Mouse (Mus musculus): Measurements from ENCODE around the gene Gm17334. TPM values are rescaled to one million over a fixed set of nuclear protein-coding genes. Genes with fewer than 3 reads are reported as not detected.

Gm17334 gene
- polyA plus RNA-seq, 1 experiment from 2014 or later = 0.31 TPM

DNA sequence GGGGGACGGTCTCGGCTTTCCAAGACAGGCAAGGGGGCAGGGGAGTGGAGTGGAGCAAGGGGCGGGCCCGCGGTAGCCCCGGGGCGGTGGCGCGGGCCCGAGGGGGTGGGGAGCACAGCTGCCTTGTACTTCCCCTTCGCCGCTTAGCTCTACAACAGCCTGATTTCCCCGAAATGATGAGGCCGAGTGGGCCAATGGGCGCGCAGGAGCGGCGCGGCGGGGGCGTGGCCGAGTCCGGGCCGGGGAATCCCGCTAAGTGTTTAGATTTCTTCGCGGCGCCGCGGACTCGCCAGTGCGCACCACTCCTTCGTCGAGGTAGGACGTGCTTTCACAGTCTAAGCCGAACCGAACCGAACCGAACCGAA, 3.2 kb downstream of the Gm17334 start, which contains the start of gene Irf1:
Gene Irf1 (plus strand): TSS at position 255 of the 365 bp plus-strand sequence.
- under 1% methylated on average over 40 of the region's 40 CpGs for WGBS
- Histone ChIP-seq H3K27ac (replicated peaks) (peak within 1 kb of the TSS; percentile 56), H3K9ac (peak within 1 kb of the TSS; percentile 50), H3K9me3 (replicated peaks) (no peaks in the 10 kb centered on the region), H3K36me3 (peaks cover 14% of the 10 kb centered on the region; the same call in 1 of the 2 replicates), H3K4me1 (peaks cover 13% of the 10 kb centered on the region), H3K4me2 (replicated peaks) (peak within 1 kb of the TSS; percentile 89), H3K27me3 (no peaks in the 10 kb centered on the region), H3K4me3 (replicated peaks) (peak within 1 kb of the TSS; percentile 72)
- ATAC-seq (ENCODE audit: insufficient number of reproducible peaks, low FRiP score, low TSS enrichment, low read depth) = peak; percentile 94

GRCm38 (mm10) chr11:53769185-53769576, 3.8 kb downstream of the Gm17334 start:
- peak overlapping the region; percentile 89 for H3K4me2 ChIP-seq (replicated peaks)
- H3K27ac ChIP-seq (replicated peaks) = peak overlapping the region; percentile 39; the same call in 1 of the 2 replicates
- no peak for ATAC-seq (ENCODE audit: insufficient number of reproducible peaks, low FRiP score, low TSS enrichment, low read depth)
- WGBS = 58% methylated on average over 12 of the region's 12 CpGs
- H3K9me3 ChIP-seq (replicated peaks) = no peaks in the 10 kb centered on the region
- H3K9ac ChIP-seq = no peak overlapping the region
- peaks cover 10% of the 10 kb centered on the region; the same call in 1 of the 2 replicates for H3K36me3 ChIP-seq
- no peaks in the 10 kb centered on the region for H3K27me3 ChIP-seq
- peaks cover 18% of the 10 kb centered on the region for H3K4me1 ChIP-seq
- H3K4me3 ChIP-seq (replicated peaks) = peak overlapping the region; percentile 72

DNA sequence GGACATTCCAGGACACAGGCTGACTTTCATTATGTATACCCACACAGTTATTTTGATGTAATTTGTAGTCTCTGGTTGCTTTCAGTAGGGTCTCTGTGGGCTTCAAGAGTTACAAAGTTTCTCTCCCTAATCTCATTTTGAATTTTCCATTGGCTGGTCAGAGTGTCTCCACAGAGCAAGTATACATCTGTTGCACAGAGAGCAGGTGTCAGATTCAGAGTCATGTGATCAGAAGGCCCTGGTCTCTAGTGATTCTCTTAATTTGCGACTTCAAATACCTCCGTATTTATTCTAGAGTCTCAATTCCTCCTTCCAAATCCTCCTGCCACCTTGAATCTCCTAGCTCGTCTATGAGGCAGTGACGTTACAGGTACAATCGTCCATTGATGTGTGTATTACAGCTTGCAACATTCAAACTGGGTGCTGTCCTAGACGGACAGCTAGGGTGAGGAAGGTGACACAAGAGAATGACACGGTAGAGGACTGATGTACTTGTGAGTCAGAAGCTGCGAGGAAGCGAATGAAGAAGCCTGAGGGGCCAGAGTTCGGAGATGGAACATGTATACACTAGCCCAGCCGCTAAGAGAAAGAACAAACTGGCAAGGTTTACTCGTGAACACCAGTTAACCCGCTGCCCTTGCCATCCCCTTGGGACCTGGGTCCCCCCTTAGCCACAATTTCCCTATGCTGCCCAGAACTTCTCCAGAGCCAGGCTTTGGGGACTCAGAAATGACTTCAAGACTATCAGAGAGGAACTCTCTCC, 4.4 kb downstream of the Gm17334 start:
- Histone ChIP-seq H3K27me3 (no peaks in the 10 kb centered on the region), H3K27ac (replicated peaks) (no peak overlapping the region), H3K4me1 (peaks cover 24% of the 10 kb centered on the region), H3K9ac (no peak overlapping the region), H3K4me2 (replicated peaks) (no peak overlapping the region), H3K36me3 (0 out of 2 replicates have a peak, but pooled peaks cover 6% of the 10 kb centered on the region), H3K9me3 (replicated peaks) (no peaks in the 10 kb centered on the region), H3K4me3 (replicated peaks) (0 out of 2 replicates have a peak overlapping the region, but pooled peaks have one; percentile 72)
- no peak for ATAC-seq (ENCODE audit: insufficient number of reproducible peaks, low FRiP score, low TSS enrichment, low read depth)
- 58% methylated on average over 13 of the region's 13 CpGs for WGBS

DNA sequence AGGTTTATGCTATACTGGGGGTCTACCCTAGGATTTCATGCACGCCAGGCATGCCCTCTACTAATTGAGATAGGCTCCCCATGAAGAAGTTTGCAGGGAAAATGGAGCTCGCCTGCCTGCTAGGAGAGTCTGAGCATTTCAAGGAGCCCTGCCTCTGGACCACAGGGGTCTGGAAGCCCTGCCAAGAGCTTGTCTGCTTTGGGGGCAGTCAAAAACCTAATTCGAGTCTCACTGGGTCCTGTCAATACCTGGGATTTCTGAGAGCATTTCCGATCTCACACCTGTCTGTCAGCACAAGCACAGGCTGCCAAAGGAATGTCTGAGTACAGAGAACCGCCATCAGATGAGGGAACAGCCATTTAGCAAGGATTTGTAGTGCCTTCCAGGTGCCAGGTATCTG, 8.4 kb downstream of the Gm17334 start:
- Histone ChIP-seq H3K4me2 (replicated peaks) (no peak overlapping the region), H3K4me3 (replicated peaks) (no peak overlapping the region), H3K36me3 (no peaks in the 10 kb centered on the region), H3K9ac (no peak overlapping the region), H3K4me1 (peaks cover 48% of the 10 kb centered on the region), H3K27ac (replicated peaks) (peak overlapping the region; percentile 95), H3K9me3 (replicated peaks) (no peaks in the 10 kb centered on the region), H3K27me3 (no peaks in the 10 kb centered on the region)
- 45% methylated on average over 5 of the region's 5 CpGs for WGBS
- ATAC-seq (ENCODE audit: insufficient number of reproducible peaks, low FRiP score, low TSS enrichment, low read depth) = no peak

GRCm38 (mm10) chr11:53763496-53764140, 9.4 kb downstream of the Gm17334 start:
- Histone ChIP-seq H3K9ac (peak overlapping the region; percentile 24), H3K4me1 (peaks cover 53% of the 10 kb centered on the region), H3K27ac (replicated peaks) (peak overlapping the region; percentile 95), H3K36me3 (no peaks in the 10 kb centered on the region), H3K27me3 (no peaks in the 10 kb centered on the region), H3K4me3 (replicated peaks) (peak overlapping the region; percentile 39), H3K4me2 (replicated peaks) (peak overlapping the region; percentile 77), H3K9me3 (replicated peaks) (no peaks in the 10 kb centered on the region)
- peak; percentile 89 for ATAC-seq (ENCODE audit: insufficient number of reproducible peaks, low FRiP score, low TSS enrichment, low read depth)
- under 1% methylated on average over 33 of the region's 33 CpGs for WGBS

GRCm38 (mm10) chr11:53762827-53763495, 10.0 kb downstream of the Gm17334 start:
- peak overlapping the region; percentile 77 for H3K4me2 ChIP-seq (replicated peaks)
- no peak for ATAC-seq (ENCODE audit: insufficient number of reproducible peaks, low FRiP score, low TSS enrichment, low read depth)
- H3K4me1 ChIP-seq = peaks cover 54% of the 10 kb centered on the region
- H3K4me3 ChIP-seq (replicated peaks) = peak overlapping the region; percentile 39
- H3K9me3 ChIP-seq (replicated peaks) = no peaks in the 10 kb centered on the region
- 4% methylated on average over 23 of the region's 23 CpGs for WGBS
- peak overlapping the region; percentile 95 for H3K27ac ChIP-seq (replicated peaks)
- no peaks in the 10 kb centered on the region for H3K27me3 ChIP-seq
- 0 out of 2 replicates have a peak overlapping the region, but pooled peaks have one; percentile 24 for H3K9ac ChIP-seq
- H3K36me3 ChIP-seq = no peaks in the 10 kb centered on the region

GRCm38 (mm10) chr11:53762426-53762825, 10.6 kb downstream of the Gm17334 start:
- H3K4me1 ChIP-seq = peaks cover 54% of the 10 kb centered on the region
- no peaks in the 10 kb centered on the region for H3K9me3 ChIP-seq (replicated peaks)
- ATAC-seq (ENCODE audit: insufficient number of reproducible peaks, low FRiP score, low TSS enrichment, low read depth) = no peak
- peak overlapping the region; percentile 77 for H3K4me2 ChIP-seq (replicated peaks)
- H3K27ac ChIP-seq (replicated peaks) = peak overlapping the region; percentile 95
- 64% methylated on average over 2 of the region's 2 CpGs for WGBS
- H3K36me3 ChIP-seq = no peaks in the 10 kb centered on the region
- H3K4me3 ChIP-seq (replicated peaks) = peak overlapping the region; percentile 39
- no peak overlapping the region for H3K9ac ChIP-seq
- H3K27me3 ChIP-seq = no peaks in the 10 kb centered on the region

DNA sequence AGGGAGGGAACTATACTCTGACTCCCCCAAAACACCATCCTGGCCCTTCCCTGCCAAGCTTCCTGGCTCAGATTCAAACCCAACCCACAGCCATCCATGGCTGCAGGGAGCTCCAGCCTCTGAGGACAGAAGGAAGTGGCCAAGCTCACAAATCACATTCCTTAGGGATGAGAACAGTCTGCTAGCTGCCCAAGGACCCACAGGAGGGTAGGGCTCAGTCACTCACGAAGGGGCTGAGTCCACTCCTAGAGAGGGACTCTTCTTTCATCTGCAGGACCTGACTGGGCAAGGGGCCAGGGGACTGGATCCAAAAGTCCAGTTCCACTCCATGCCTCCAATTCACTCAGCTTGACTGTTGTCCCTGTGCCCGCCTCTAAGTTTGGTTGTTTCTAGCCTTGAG, 11.2 kb downstream of the Gm17334 start:
- H3K4me3 ChIP-seq (replicated peaks) = no peak overlapping the region
- H3K36me3 ChIP-seq = no peaks in the 10 kb centered on the region
- ATAC-seq (ENCODE audit: insufficient number of reproducible peaks, low FRiP score, low TSS enrichment, low read depth) = no peak
- no peak overlapping the region for H3K4me2 ChIP-seq (replicated peaks)
- H3K9ac ChIP-seq = no peak overlapping the region
- WGBS = 49% methylated on average over 2 of the region's 2 CpGs
- H3K27me3 ChIP-seq = no peaks in the 10 kb centered on the region
- H3K9me3 ChIP-seq (replicated peaks) = no peaks in the 10 kb centered on the region
- peak overlapping the region; percentile 95 for H3K27ac ChIP-seq (replicated peaks)
- peaks cover 54% of the 10 kb centered on the region for H3K4me1 ChIP-seq

- Histone ChIP-seq H3K9me3 (replicated peaks) (no peaks in the 10 kb centered on the region), H3K9ac (no peak overlapping the region), H3K4me2 (replicated peaks) (no peak overlapping the region), H3K27me3 (no peaks in the 10 kb centered on the region), H3K36me3 (no peaks in the 10 kb centered on the region), H3K27ac (replicated peaks) (peak overlapping the region; percentile 95; the same call in 1 of the 2 replicates), H3K4me1 (peaks cover 54% of the 10 kb centered on the region), H3K4me3 (replicated peaks) (no peak overlapping the region)
- no peak for ATAC-seq (ENCODE audit: insufficient number of reproducible peaks, low FRiP score, low TSS enrichment, low read depth)
- WGBS = 76% methylated on average over 5 of the region's 5 CpGs
Measured at GRCm38 (mm10) chr11:53761284-53761683, 11.7 kb downstream of the Gm17334 start.

- ATAC-seq (ENCODE audit: insufficient number of reproducible peaks, low FRiP score, low TSS enrichment, low read depth) = no peak
Measured at GRCm38 (mm10) chr11:53759545-53760406, 13.2 kb downstream of the Gm17334 start.

More at GRCm38 (mm10) chr11:53759545-53760406, 13.2 kb downstream of the Gm17334 start:
- Histone ChIP-seq H3K4me3 (replicated peaks) (no peak overlapping the region), H3K27me3 (no peaks in the 10 kb centered on the region), H3K27ac (replicated peaks) (peak overlapping the region; percentile 35), H3K9me3 (replicated peaks) (no peaks in the 10 kb centered on the region), H3K4me1 (peaks cover 53% of the 10 kb centered on the region), H3K4me2 (replicated peaks) (peak overlapping the region; percentile 24; the same call in 1 of the 2 replicates), H3K9ac (no peak overlapping the region), H3K36me3 (no peaks in the 10 kb centered on the region)
- 14% methylated on average over 22 of the region's 22 CpGs for WGBS

Data from embryonic facial prominence, embryonic 15.5 days (tissue).